Mouse (Mus musculus) midbrain, embryonic 12.5 days (tissue): ENCODE measurements at regions not wholly inside any gene's neighbourhood (a gene's known extent, or its start where the extent isn't known, plus 50 kb on each side); places are given as distances from the start of the nearest gene placed in this dataset.

ENCODE experiments used
- ATAC-seq: fragments of 200-750 bp; cut with Nextera tagmentation; 2 replicates; pipeline ENCODE4 v1.8.0; 2017; ENCODE audit warnings: low read depth, moderate TSS enrichment, moderate library complexity; ENCODE audit not compliant: low FRiP score
- H3K27ac ChIP-seq: fragments of 300-500 bp; sonication (generic); replicated peaks from 2 replicates; pipeline ENCODE4 v1.5.1; 2016; ENCODE audit warnings: mild to moderate bottlenecking
- H3K27me3 ChIP-seq: fragments of 300-500 bp; sonication (generic); 2 replicates; pipeline ENCODE4 v1.6.1; 2016; ENCODE audit warnings: mild to moderate bottlenecking
- H3K36me3 ChIP-seq: fragments of 300-500 bp; sonication (generic); 2 replicates; pipeline ENCODE4 v1.6.1; 2016
- H3K4me1 ChIP-seq: fragments of 300-500 bp; sonication (generic); 2 replicates; pipeline ENCODE4 v1.6.1; 2016
- H3K4me2 ChIP-seq: fragments of 300-500 bp; sonication (generic); replicated peaks from 2 replicates; pipeline ENCODE4 v1.6.1; 2016; ENCODE audit warnings: mild to moderate bottlenecking, moderate library complexity
- H3K4me3 ChIP-seq: fragments of 300-500 bp; sonication (generic); 2 replicates; pipeline ENCODE4 v1.5.1; 2016; ENCODE audit warnings: mild to moderate bottlenecking
- H3K9ac ChIP-seq: fragments of 300-500 bp; sonication (generic); replicated peaks from 2 replicates; pipeline ENCODE4 v1.6.1; 2016; ENCODE audit warnings: mild to moderate bottlenecking, moderate library complexity
- H3K9me3 ChIP-seq: fragments of 300-500 bp; sonication (generic); 2 replicates; pipeline ENCODE4 v1.6.1; 2016; ENCODE audit warnings: mild to moderate bottlenecking
- WGBS: fragments of 180-500 bp; shearing (Covaris S2); methylation state at CpG from one replicate; pipeline ENCODE4 v1.1.7; 2016; 5-methylcytosine and 5-hydroxymethylcytosine counted together

GRCm38 (mm10) chr8:33065566-33065965, 362.9 kb upstream of the 5930422O12Rik start:
- 82% methylated on average over 3 of the region's 3 CpGs for WGBS
- Histone ChIP-seq H3K27ac (no peak overlapping the region), H3K27me3 (no peaks in the 10 kb centered on the region), H3K9me3 (no peaks in the 10 kb centered on the region), H3K4me2 (no peak overlapping the region), H3K4me1 (no peaks in the 10 kb centered on the region), H3K9ac (no peak overlapping the region), H3K4me3 (no peak overlapping the region), H3K36me3 (no peaks in the 10 kb centered on the region)
- no peak for ATAC-seq

- Histone ChIP-seq H3K27ac (no peak overlapping the region), H3K36me3 (no peaks in the 10 kb centered on the region), H3K9ac (no peak overlapping the region), H3K9me3 (no peaks in the 10 kb centered on the region), H3K4me2 (no peak overlapping the region), H3K27me3 (no peaks in the 10 kb centered on the region), H3K4me1 (no peaks in the 10 kb centered on the region), H3K4me3 (no peak overlapping the region)
- 85% methylated on average over 6 of the region's 6 CpGs for WGBS
- ATAC-seq: no peak
Measured at GRCm38 (mm10) chr8:33066168-33066567, 362.3 kb upstream of the 5930422O12Rik start.

DNA sequence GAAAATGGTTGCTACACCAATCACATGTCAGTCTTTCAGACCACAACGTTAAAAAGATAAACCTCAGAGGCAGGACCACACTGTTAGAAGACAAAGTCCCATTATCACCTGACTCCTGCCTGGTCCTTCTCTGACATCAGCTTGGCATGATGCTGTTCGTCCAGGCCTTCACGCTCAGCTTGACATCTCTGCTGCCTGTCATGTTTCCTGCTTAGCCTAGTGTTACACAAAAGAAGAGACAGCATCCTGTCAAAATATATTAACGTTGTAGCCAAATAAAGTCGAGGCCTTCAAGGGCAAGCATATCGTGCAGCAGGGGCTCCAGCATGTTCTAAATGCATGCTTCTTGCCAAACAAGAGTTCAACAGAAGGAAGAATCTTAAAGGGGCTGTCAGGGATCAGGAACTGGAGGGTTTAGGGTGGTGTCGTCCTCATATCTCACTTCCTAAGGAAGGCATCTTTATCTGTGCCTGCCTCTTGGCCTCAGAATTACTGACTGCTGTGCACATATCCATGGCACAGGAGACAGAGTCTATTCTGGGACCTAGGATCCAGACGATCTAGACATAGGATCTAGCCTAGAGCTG, 361.0 kb upstream of the 5930422O12Rik start:
- WGBS: 74% methylated on average over 8 of the region's 8 CpGs
- Histone ChIP-seq H3K9ac (no peak overlapping the region), H3K27ac (no peak overlapping the region), H3K4me3 (no peak overlapping the region), H3K27me3 (no peaks in the 10 kb centered on the region), H3K4me1 (no peaks in the 10 kb centered on the region), H3K36me3 (no peaks in the 10 kb centered on the region), H3K4me2 (no peak overlapping the region), H3K9me3 (no peaks in the 10 kb centered on the region)
- ATAC-seq: no peak

DNA sequence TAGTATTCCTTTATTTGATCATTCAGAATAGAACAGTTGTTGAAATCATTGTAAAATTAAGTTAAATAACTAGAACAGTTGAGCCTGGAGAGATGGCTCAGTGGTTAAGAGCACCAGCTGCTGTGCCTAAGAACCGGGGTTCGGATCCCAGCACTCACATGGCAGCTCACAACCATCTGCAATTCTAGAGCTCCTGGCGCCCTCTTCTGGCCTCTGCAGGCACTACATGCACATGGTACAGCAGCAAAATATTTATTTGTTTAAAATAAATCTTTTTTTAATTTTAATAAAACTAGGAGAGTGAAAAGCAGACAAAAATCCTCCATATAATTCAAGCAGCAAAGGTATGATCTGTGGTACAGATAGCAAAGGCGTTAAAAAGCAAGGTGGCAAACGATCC, 360.0 kb upstream of the 5930422O12Rik start:
- Histone ChIP-seq H3K9ac (no peak overlapping the region), H3K4me1 (no peaks in the 10 kb centered on the region), H3K4me2 (no peak overlapping the region), H3K9me3 (no peaks in the 10 kb centered on the region), H3K36me3 (no peaks in the 10 kb centered on the region), H3K4me3 (no peak overlapping the region), H3K27me3 (no peaks in the 10 kb centered on the region), H3K27ac (no peak overlapping the region)
- no peak for ATAC-seq
- WGBS: 86% methylated on average over 5 of the region's 5 CpGs

DNA sequence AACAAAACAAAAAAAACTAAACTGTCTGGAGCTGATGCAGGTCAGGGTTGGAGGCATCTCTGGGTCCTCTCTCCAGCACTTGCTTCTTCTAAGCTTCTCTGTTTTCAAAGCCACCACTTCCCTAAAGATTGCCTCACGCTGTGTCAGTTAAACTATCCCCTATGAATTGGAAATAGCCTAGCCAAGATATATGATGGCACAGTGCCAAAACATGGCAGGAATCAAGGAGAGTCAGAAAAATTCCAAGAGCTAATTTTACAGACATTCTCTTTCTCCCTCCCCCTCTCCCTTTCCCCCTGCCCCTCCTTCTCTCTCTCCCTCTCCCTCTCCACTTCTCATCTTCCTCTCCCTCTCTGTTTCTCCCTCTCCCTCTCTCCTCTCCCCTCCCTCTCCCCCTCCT, 353.3 kb upstream of the 5930422O12Rik start:
- H3K9me3 ChIP-seq: no peaks in the 10 kb centered on the region
- H3K4me2 ChIP-seq: no peak overlapping the region
- no peaks in the 10 kb centered on the region for H3K27me3 ChIP-seq
- 32% methylated on average over 1 of the region's 1 CpGs for WGBS
- no peak overlapping the region for H3K9ac ChIP-seq
- no peak overlapping the region for H3K27ac ChIP-seq
- H3K4me3 ChIP-seq: no peak overlapping the region
- peaks cover 19% of the 10 kb centered on the region for H3K4me1 ChIP-seq
- ATAC-seq: no peak
- H3K36me3 ChIP-seq: no peaks in the 10 kb centered on the region

- H3K36me3 ChIP-seq: no peaks in the 10 kb centered on the region
- peaks cover 19% of the 10 kb centered on the region for H3K4me1 ChIP-seq
- ATAC-seq: no peak
- H3K4me2 ChIP-seq: no peak overlapping the region
- no peaks in the 10 kb centered on the region for H3K27me3 ChIP-seq
- H3K27ac ChIP-seq: no peak overlapping the region
- 85% methylated on average over 6 of the region's 6 CpGs for WGBS
- H3K4me3 ChIP-seq: no peak overlapping the region
- H3K9ac ChIP-seq: no peak overlapping the region
- no peaks in the 10 kb centered on the region for H3K9me3 ChIP-seq
Measured at GRCm38 (mm10) chr8:33076253-33076652, 352.3 kb upstream of the 5930422O12Rik start.

GRCm38 (mm10) chr8:33078125-33078524, 350.4 kb upstream of the 5930422O12Rik start:
- Histone ChIP-seq H3K4me1 (peaks cover 19% of the 10 kb centered on the region), H3K9ac (no peak overlapping the region), H3K36me3 (no peaks in the 10 kb centered on the region), H3K4me3 (no peak overlapping the region), H3K27ac (no peak overlapping the region), H3K9me3 (no peaks in the 10 kb centered on the region), H3K4me2 (no peak overlapping the region), H3K27me3 (no peaks in the 10 kb centered on the region)
- WGBS: 58% methylated on average over 3 of the region's 3 CpGs
- peak; percentile 87 for ATAC-seq

GRCm38 (mm10) chr8:33079867-33080585, 348.5 kb upstream of the 5930422O12Rik start:
- H3K36me3 ChIP-seq: no peaks in the 10 kb centered on the region
- peaks cover 17% of the 10 kb centered on the region for H3K4me1 ChIP-seq
- no peaks in the 10 kb centered on the region for H3K9me3 ChIP-seq
- 90% methylated on average over 12 of the region's 12 CpGs for WGBS
- ATAC-seq: no peak
- no peaks in the 10 kb centered on the region for H3K27me3 ChIP-seq
- H3K4me3 ChIP-seq: no peak overlapping the region
- no peak overlapping the region for H3K9ac ChIP-seq
- no peak overlapping the region for H3K4me2 ChIP-seq
- no peak overlapping the region for H3K27ac ChIP-seq

- no peak for ATAC-seq
- Histone ChIP-seq H3K4me2 (no peak overlapping the region), H3K27me3 (no peaks in the 10 kb centered on the region), H3K9ac (no peak overlapping the region), H3K4me3 (no peak overlapping the region), H3K9me3 (no peaks in the 10 kb centered on the region), H3K27ac (no peak overlapping the region), H3K4me1 (peaks cover 11% of the 10 kb centered on the region), H3K36me3 (no peaks in the 10 kb centered on the region)
- 66% methylated on average over 4 of the region's 4 CpGs for WGBS
Measured at GRCm38 (mm10) chr8:33081941-33082340, 346.6 kb upstream of the 5930422O12Rik start.

DNA sequence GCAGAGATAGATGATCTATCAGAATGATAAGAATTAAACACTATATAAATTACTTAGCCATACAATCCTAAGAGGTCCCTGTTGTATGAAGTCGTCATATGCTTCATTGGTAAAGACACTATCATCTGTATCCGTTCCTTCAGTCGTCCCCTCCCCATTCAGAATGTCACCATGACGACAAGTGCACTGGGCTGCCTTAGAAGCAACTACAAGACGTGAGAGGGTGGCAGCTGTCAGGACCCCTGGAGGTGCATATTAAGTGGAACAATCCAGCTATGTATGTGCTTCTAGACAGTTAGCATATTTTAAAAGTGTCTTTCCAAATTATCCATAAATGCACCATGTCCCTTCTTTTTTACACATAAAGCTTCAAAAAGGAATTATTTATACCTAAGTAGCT, 343.0 kb upstream of the 5930422O12Rik start:
- Histone ChIP-seq H3K9me3 (no peaks in the 10 kb centered on the region), H3K4me2 (no peak overlapping the region), H3K27me3 (no peaks in the 10 kb centered on the region), H3K27ac (no peak overlapping the region), H3K36me3 (no peaks in the 10 kb centered on the region), H3K4me3 (no peak overlapping the region), H3K4me1 (no peaks in the 10 kb centered on the region), H3K9ac (no peak overlapping the region)
- WGBS: 29% methylated on average over 5 of the region's 5 CpGs
- peak; percentile 76 for ATAC-seq

GRCm38 (mm10) chr8:33089731-33090130, 338.8 kb upstream of the 5930422O12Rik start:
- 78% methylated on average over 3 of the region's 3 CpGs for WGBS
- H3K4me2 ChIP-seq: no peak overlapping the region
- no peak overlapping the region for H3K9ac ChIP-seq
- no peaks in the 10 kb centered on the region for H3K9me3 ChIP-seq
- H3K4me1 ChIP-seq: no peaks in the 10 kb centered on the region
- H3K27ac ChIP-seq: no peak overlapping the region
- no peaks in the 10 kb centered on the region for H3K36me3 ChIP-seq
- no peak overlapping the region for H3K4me3 ChIP-seq
- ATAC-seq: no peak
- no peaks in the 10 kb centered on the region for H3K27me3 ChIP-seq

- Histone ChIP-seq H3K27ac (no peak overlapping the region), H3K4me3 (no peak overlapping the region), H3K9ac (no peak overlapping the region), H3K4me1 (no peaks in the 10 kb centered on the region), H3K27me3 (no peaks in the 10 kb centered on the region), H3K36me3 (no peaks in the 10 kb centered on the region), H3K4me2 (no peak overlapping the region), H3K9me3 (no peaks in the 10 kb centered on the region)
- WGBS: 83% methylated on average over 3 of the region's 3 CpGs
- no peak for ATAC-seq
Measured at GRCm38 (mm10) chr8:33108914-33109313, 319.6 kb upstream of the 5930422O12Rik start.
